ENCODE assay signal across 22 mouse cellular contexts in the genomic region with DNA sequence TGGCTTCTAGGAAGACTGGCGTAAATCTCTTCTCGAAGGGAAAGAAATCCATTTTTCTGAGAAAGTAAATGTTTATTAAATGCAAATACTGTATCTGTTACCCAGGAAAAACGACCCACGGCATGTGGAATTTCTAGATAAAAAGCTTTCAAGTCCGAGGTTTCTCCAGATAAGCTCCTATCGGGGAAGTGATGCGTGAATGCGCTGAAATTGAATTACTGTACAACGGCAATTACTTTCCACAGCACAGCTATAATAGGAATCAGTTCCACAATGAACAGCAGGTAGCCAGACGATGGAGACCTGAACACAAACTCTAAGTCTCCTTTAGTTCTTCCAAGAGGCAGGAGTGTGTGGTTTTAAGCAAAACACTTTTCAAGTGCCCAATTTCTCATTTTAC.
"Had no signal": no experiment of that assay in that cellular context is flagged by ENCODE, and none has a peak within 500 bp of the region (broad histone marks: within the 10 kb centered on the region; RNA-seq: fewer than 3 reads in every experiment).

No protein-coding gene starts in this region.

- H3K4me3 ChIP-seq: layer of hippocampus, adult 2 months; limb, embryonic 10.5 days; limb, embryonic 13.5 days; liver, embryonic 12.5 days; liver, embryonic 15.5 days; lung, embryonic 15.5 days; megakaryocyte, embryonic 14.5 days; midbrain, embryonic 10.5 days; myocyte; neural tube, embryonic 15.5 days had no signal

- H3K27me3 ChIP-seq: limb, embryonic 13.5 days; liver, embryonic 12.5 days; liver, embryonic 15.5 days; lung, embryonic 15.5 days; megakaryocyte, embryonic 14.5 days; neural tube, embryonic 15.5 days had no signal

- H3K27ac ChIP-seq: kidney, postnatal 0 days; limb, embryonic 10.5 days; limb, embryonic 13.5 days; liver, embryonic 12.5 days; liver, embryonic 15.5 days; lung, embryonic 15.5 days; midbrain, embryonic 10.5 days; neural tube, embryonic 15.5 days had no signal

- H3K36me3 ChIP-seq: limb, embryonic 10.5 days; limb, embryonic 13.5 days; liver, embryonic 12.5 days; liver, embryonic 15.5 days; lung, embryonic 15.5 days; midbrain, embryonic 10.5 days; neural tube, embryonic 15.5 days had no signal

- H3K4me2 ChIP-seq: limb, embryonic 13.5 days; liver, embryonic 12.5 days; liver, embryonic 15.5 days; lung, embryonic 15.5 days; neural tube, embryonic 15.5 days had no signal

- H3K9ac ChIP-seq: limb, embryonic 13.5 days; liver, embryonic 12.5 days; liver, embryonic 15.5 days; lung, embryonic 15.5 days; neural tube, embryonic 15.5 days had no signal

- H3K9me3 ChIP-seq: limb, embryonic 10.5 days; limb, embryonic 13.5 days; liver, embryonic 12.5 days; liver, embryonic 15.5 days; lung, embryonic 15.5 days; midbrain, embryonic 10.5 days; neural tube, embryonic 15.5 days had no signal

- ATAC-seq: intestine, postnatal 0 days; liver, embryonic 12.5 days had no signal

- H3K4me1 ChIP-seq: limb, embryonic 10.5 days; liver, embryonic 12.5 days; liver, embryonic 15.5 days; lung, embryonic 15.5 days; megakaryocyte, embryonic 14.5 days; neural tube, embryonic 15.5 days had no signal

- DNase-seq: kidney, adult 2 months; kidney, postnatal 25 days; layer of hippocampus, adult 9-11 months; liver; lung, adult 18-20 months; lung, postnatal 10 days; lung, postnatal 36 days; thymus, adult 2 months; thymus, postnatal 14 days; thymus, postnatal 4 days had no signal
